Mouse (Mus musculus) hindbrain, embryonic 12.5 days (tissue): ENCODE data around the gene Ppfibp2. TPM values are rescaled to one million over a fixed set of nuclear protein-coding genes. Genes with fewer than 3 reads are reported as not detected.

Experiments used
- ATAC-seq: fragments of 200-750 bp; cut with Nextera tagmentation; 2 replicates; pipeline ENCODE4 v1.8.0; 2017; ENCODE audit warnings: moderate TSS enrichment; ENCODE audit not compliant: low FRiP score
- H3K27ac ChIP-seq: fragments of 300-500 bp; sonication (generic); 2 replicates; pipeline ENCODE4 v1.5.1; 2016; ENCODE audit warnings: mild to moderate bottlenecking
- H3K27me3 ChIP-seq: fragments of 300-500 bp; sonication (generic); 2 replicates; pipeline ENCODE4 v1.6.1; 2016; ENCODE audit warnings: mild to moderate bottlenecking
- H3K36me3 ChIP-seq: fragments of 300-500 bp; sonication (generic); 2 replicates; pipeline ENCODE4 v1.6.1; 2016; ENCODE audit warnings: mild to moderate bottlenecking
- H3K4me1 ChIP-seq: fragments of 300-500 bp; sonication (generic); 2 replicates; pipeline ENCODE4 v1.6.1; 2016
- H3K4me2 ChIP-seq: fragments of 300-500 bp; sonication (generic); replicated peaks from 2 replicates; pipeline ENCODE4 v1.6.1; 2016; ENCODE audit warnings: mild to moderate bottlenecking
- H3K4me3 ChIP-seq: fragments of 300-500 bp; sonication (generic); 2 replicates; pipeline ENCODE4 v1.5.1; 2016; ENCODE audit warnings: mild to moderate bottlenecking
- H3K9ac ChIP-seq: fragments of 300-500 bp; sonication (generic); 2 replicates; pipeline ENCODE4 v1.6.1; 2016; ENCODE audit warnings: mild to moderate bottlenecking, moderate library complexity
- H3K9me3 ChIP-seq: fragments of 300-500 bp; sonication (generic); replicated peaks from 2 replicates; pipeline ENCODE4 v1.6.1; 2016; ENCODE audit warnings: mild to moderate bottlenecking
- WGBS: fragments of 180-500 bp; shearing (Covaris S2); methylation state at CpG from one replicate; pipeline ENCODE4 v1.1.7; 2016; 5-methylcytosine and 5-hydroxymethylcytosine counted together
- polyA plus RNA-seq: library from polyadenylated mRNA; unstranded; fragments of >200 nt; fragmentation: Nextera tagmentation; extraction: Ambion mirVana; gene quantifications from 2 replicates; pipeline ENCODE4 v1.2.1, GENCODE M21; 2016

Ppfibp2 gene
- polyA plus RNA-seq, 1 experiment from 2014 or later = 5.3 TPM

DNA sequence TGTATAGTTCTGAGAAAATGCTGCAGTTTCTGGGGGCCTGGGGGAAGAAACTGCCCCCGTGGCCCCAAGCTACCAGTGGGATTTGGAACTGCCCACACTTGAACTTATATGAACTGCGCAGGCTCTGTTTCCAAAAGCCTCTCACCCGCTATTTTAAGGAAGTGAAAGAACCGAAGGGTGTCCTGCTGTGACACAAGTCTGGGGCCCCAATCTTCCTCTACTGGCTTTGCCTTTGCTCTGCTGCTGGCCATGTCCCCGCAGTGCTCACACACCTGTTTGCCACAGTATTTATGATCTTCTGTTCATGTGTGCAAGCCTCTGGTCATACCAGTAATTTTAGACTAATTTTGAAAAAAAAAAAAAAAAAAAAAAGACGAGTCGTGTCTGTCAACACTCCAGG lies 1.1 kb upstream of the Ppfibp2 start:
- 30% methylated on average over 7 of the region's 7 CpGs for WGBS
- no peak overlapping the region for H3K4me3 ChIP-seq
- H3K9me3 ChIP-seq = no peaks in the 10 kb centered on the region
- no peak overlapping the region for H3K27ac ChIP-seq
- no peaks in the 10 kb centered on the region for H3K36me3 ChIP-seq
- peaks cover 8% of the 10 kb centered on the region for H3K27me3 ChIP-seq
- no peak for ATAC-seq
- peak overlapping the region; percentile 94; the same call in 1 of the 2 replicates for H3K4me2 ChIP-seq
- H3K9ac ChIP-seq = no peak overlapping the region
- H3K4me1 ChIP-seq = peaks cover 6% of the 10 kb centered on the region; the same call in 1 of the 2 replicates

DNA sequence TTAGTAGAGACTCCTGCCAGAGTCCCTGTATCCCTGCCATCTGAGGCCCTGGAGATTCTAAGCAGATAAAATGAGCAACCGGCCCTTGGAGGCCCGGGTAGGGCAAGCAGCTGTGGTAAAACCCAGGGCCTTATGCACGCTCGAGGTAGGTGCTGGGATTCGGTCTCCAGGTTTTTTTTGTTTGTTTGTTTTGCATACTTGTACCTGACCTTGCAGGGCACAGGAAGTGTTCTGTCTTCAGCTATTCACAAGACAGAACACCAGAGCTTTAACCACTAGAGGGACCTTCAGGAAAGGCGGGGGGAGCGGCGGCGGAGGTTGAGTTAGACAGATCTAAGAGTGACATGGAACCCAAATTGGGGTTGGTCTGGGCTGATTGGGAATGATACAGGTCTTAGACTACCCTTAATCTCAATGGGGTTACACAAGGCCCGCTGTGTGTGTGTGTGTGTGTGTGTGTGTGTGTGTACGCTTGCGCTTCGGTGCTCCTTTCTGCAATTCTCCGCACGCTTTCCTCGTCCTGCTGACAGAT lies 616 bp upstream of the Ppfibp2 start:
- WGBS = 3% methylated on average over 16 of the region's 16 CpGs
- H3K4me2 ChIP-seq = peak overlapping the region; percentile 94
- peak; percentile 76 for ATAC-seq

DNA sequence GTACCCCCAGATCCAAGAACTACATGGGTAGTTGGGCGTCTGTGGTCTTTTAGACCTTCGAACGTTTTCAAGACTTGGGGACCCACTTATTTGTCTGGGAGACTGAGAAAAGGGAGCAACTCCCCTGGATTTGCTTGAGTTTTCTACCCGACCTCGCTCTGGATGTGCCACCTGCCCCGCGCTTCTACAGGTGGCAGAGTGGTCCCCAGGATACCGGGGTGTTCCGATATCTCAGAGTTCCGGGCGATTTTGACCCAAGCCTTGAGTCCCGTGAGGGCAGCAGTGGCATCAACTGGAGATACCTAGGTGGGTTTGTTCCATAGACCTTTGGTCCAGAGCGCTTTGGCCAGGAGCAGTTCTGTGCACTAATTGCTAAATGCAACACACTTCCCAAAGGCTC lies 419 bp downstream of the Ppfibp2 start:
- H3K36me3 ChIP-seq = no peaks in the 10 kb centered on the region
- peak; percentile 20; the same call in 1 of the 2 replicates for ATAC-seq
- 11% methylated on average over 13 of the region's 13 CpGs for WGBS
- peak overlapping the region; percentile 94 for H3K4me2 ChIP-seq
- peaks cover 8% of the 10 kb centered on the region for H3K27me3 ChIP-seq
- no peaks in the 10 kb centered on the region for H3K9me3 ChIP-seq
- no peak overlapping the region for H3K27ac ChIP-seq
- peaks cover 6% of the 10 kb centered on the region; the same call in 1 of the 2 replicates for H3K4me1 ChIP-seq
- H3K4me3 ChIP-seq = peak overlapping the region; percentile 56
- peak overlapping the region; percentile 55; the same call in 1 of the 2 replicates for H3K9ac ChIP-seq

More for the DNA sequence above, 616 bp upstream of the Ppfibp2 start:
- peak overlapping the region; percentile 56 for H3K4me3 ChIP-seq
- H3K9me3 ChIP-seq = no peaks in the 10 kb centered on the region
- peaks cover 8% of the 10 kb centered on the region for H3K27me3 ChIP-seq
- no peaks in the 10 kb centered on the region for H3K36me3 ChIP-seq
- H3K4me1 ChIP-seq = peaks cover 6% of the 10 kb centered on the region; the same call in 1 of the 2 replicates
- H3K9ac ChIP-seq = peak overlapping the region; percentile 55
- no peak overlapping the region for H3K27ac ChIP-seq

DNA sequence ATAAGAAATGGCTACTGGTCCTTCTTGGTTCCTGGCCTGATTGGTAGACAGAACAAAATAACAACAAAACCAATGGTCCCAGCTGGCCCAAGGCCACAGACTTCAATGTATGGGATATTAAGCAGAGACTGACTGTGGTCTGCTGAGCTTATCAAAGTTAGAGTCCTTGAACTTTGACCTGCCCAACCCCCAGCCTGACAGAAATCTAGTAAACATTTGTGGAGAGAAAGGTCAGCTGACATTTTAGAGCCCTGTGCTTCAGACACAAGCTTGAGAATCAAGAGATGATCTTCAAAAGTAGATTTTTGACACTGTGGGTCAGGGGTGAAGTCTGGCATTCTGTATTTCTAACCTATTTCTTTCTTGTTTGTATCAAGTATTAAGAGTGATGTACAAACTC lies 1.7 kb downstream of the Ppfibp2 start:
- H3K9me3 ChIP-seq = no peaks in the 10 kb centered on the region
- no peaks in the 10 kb centered on the region for H3K36me3 ChIP-seq
- peaks cover 8% of the 10 kb centered on the region for H3K27me3 ChIP-seq
- H3K4me2 ChIP-seq = no peak overlapping the region
- no peak overlapping the region for H3K9ac ChIP-seq
- no peak for ATAC-seq
- H3K4me3 ChIP-seq = no peak overlapping the region
- H3K27ac ChIP-seq = no peak overlapping the region
- peaks cover 6% of the 10 kb centered on the region; the same call in 1 of the 2 replicates for H3K4me1 ChIP-seq

DNA sequence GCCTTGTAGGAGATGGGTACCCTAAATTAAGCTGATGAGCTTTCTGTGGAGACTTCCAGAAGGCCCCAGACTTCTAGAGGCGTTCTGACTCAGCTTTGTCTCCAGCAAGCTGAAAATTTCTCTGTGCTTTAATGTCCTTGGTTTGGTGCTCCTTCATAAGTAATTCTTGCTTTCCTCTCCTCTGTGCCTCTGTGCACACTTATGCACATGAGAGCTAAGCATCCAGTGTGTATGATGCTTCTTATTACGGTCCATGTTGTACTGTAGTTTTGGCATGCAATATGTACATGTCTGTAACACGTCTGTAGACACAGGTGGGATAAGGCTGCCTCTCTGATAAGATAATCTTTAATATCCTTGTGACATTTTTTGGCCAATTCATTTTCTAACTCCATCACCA lies 2.9 kb downstream of the Ppfibp2 start:
- Histone ChIP-seq H3K4me2 (no peak overlapping the region), H3K9ac (no peak overlapping the region), H3K4me3 (no peak overlapping the region), H3K4me1 (peaks cover 6% of the 10 kb centered on the region; the same call in 1 of the 2 replicates), H3K9me3 (no peaks in the 10 kb centered on the region), H3K27ac (no peak overlapping the region), H3K36me3 (no peaks in the 10 kb centered on the region), H3K27me3 (peaks cover 8% of the 10 kb centered on the region)
- no peak for ATAC-seq
- 86% methylated on average over 3 of the region's 3 CpGs for WGBS

DNA sequence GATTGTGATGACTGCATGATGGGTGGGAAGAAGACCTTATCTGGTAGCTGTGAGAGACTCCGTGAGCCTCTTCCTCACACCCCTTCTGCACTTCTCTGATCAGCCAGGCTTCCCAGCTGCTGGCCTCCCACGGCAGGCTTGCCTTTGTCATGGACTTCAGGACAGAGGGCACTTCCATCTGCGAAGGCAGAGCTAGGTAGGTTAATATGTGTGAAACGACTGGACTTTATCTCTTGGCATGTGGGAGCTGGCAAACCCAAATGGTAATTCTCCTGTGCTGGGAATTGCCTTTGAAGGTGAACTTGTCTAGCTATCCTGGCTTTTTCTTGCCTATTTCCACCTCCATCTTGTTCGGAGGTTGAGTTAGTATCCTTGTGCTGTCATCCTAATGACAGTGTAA lies 5.6 kb downstream of the Ppfibp2 start:
- H3K9ac ChIP-seq = no peak overlapping the region
- H3K27me3 ChIP-seq = peaks cover 1% of the 10 kb centered on the region
- no peak overlapping the region for H3K27ac ChIP-seq
- H3K36me3 ChIP-seq = no peaks in the 10 kb centered on the region
- H3K4me3 ChIP-seq = no peak overlapping the region
- no peaks in the 10 kb centered on the region for H3K9me3 ChIP-seq
- no peaks in the 10 kb centered on the region for H3K4me1 ChIP-seq
- H3K4me2 ChIP-seq = no peak overlapping the region
- no peak for ATAC-seq
- 75% methylated on average over 5 of the region's 5 CpGs for WGBS

DNA sequence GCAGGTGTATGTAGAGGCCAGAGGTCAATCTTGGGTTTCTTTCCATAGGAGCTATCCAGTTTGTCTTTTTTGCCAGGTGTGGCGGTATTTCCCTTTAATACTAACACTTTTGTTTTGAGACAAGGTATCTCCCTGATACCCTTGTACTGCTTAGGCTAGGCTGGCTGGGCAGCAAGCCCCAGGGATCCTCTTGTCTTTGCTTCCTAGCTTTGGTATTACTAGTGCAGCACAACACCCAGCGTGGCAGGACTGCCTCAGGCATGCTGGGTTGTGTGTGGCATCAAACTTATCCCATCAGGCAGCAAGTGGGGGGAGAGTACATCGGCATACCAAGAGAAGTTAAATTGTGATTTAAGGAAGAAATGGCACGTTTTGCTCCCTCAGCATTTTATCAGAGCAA lies 7.5 kb downstream of the Ppfibp2 start:
- WGBS = 79% methylated on average over 4 of the region's 4 CpGs
- no peak overlapping the region for H3K4me3 ChIP-seq
- H3K27me3 ChIP-seq = no peaks in the 10 kb centered on the region
- H3K36me3 ChIP-seq = no peaks in the 10 kb centered on the region
- no peak overlapping the region for H3K27ac ChIP-seq
- no peak overlapping the region for H3K4me2 ChIP-seq
- H3K4me1 ChIP-seq = no peaks in the 10 kb centered on the region
- ATAC-seq = no peak
- H3K9me3 ChIP-seq = no peaks in the 10 kb centered on the region
- H3K9ac ChIP-seq = no peak overlapping the region

DNA sequence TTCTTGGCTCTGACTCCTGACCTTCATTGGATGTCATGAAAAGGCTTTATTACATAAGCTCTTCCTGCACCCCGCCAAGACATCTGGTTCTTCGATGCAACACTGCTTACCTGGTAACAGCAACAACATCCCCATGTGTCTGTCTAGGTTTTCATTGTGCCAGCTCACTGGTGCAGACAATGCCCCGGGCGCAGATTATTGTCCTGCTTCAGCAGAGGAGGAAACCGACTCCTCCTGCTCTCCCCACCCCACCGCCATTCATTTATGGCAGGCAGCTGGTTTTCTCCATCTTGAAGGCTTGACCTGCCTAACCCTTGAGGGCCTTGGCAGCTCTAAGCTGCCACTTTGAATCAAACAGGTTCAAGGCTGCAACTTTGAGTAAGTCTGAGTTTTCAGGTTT lies 7.9 kb downstream of the Ppfibp2 start:
- Histone ChIP-seq H3K9me3 (no peaks in the 10 kb centered on the region), H3K4me1 (no peaks in the 10 kb centered on the region)
- ATAC-seq = no peak

DNA sequence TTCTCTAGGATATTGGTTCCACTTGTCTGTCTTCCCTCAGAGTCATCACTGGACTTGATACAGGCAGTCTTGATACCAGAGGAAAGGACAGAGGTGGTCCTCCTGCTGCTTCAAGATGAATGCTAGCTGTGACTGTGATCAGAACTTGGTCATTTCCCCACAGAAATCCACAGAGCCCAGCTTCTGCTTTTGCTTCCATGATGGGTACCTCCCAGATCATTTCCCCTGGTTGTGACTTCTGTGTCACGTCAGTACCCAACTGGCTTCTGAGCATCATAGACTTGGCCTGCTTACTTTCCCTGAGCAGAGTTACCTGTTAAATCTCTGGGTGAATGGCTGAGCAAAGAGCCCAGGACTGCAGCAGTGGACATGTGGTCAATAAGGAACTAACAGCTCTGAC lies 12.8 kb downstream of the Ppfibp2 start:
- no peak for ATAC-seq
- H3K4me3 ChIP-seq = no peak overlapping the region
- H3K9ac ChIP-seq = no peak overlapping the region
- H3K4me2 ChIP-seq = no peak overlapping the region
- H3K36me3 ChIP-seq = no peaks in the 10 kb centered on the region
- WGBS = 92% methylated on average over 1 of the region's 1 CpGs
- H3K9me3 ChIP-seq = no peaks in the 10 kb centered on the region
- no peak overlapping the region for H3K27ac ChIP-seq
- no peaks in the 10 kb centered on the region for H3K4me1 ChIP-seq
- no peaks in the 10 kb centered on the region for H3K27me3 ChIP-seq

More for the DNA sequence above, 7.9 kb downstream of the Ppfibp2 start:
- 52% methylated on average over 6 of the region's 6 CpGs for WGBS
- Histone ChIP-seq H3K27ac (no peak overlapping the region), H3K27me3 (no peaks in the 10 kb centered on the region), H3K9ac (no peak overlapping the region), H3K36me3 (no peaks in the 10 kb centered on the region), H3K4me2 (no peak overlapping the region), H3K4me3 (no peak overlapping the region)

DNA sequence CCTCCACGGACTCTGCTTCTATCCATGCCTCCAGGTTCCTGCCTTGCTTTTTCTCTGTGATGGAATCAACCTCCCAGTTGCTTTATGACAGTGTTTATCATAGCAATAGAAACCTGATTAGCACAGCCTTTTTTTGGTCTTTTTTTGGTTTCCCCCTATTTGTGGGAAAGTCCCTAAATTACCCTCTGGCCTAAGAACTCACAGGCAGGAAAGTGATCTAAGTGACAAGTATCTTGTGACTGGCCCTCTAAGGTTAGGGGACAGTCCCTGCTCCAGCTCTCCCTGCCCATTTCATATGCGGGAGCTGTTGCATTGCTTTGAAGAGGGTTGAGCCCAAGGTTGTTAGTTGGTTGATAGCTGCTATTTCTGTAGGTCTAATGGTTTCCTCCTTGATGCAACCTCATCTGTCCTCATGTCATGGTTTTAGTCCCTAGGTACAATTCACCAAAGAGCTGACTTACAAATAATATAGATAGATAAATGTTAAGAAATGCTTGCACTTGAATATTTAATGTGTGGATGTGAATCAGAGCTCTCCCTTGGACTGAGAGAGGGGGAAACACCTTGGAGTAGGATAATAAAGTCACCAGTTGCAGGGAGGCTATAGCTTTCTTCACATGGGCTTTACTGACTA lies 14.7 kb downstream of the Ppfibp2 start:
- H3K4me2 ChIP-seq = no peak overlapping the region
- no peaks in the 10 kb centered on the region for H3K4me1 ChIP-seq
- no peaks in the 10 kb centered on the region for H3K27me3 ChIP-seq
- H3K9me3 ChIP-seq = no peaks in the 10 kb centered on the region
- 81% methylated on average over 2 of the region's 2 CpGs for WGBS
- H3K4me3 ChIP-seq = no peak overlapping the region
- H3K9ac ChIP-seq = no peak overlapping the region
- H3K27ac ChIP-seq = no peak overlapping the region
- H3K36me3 ChIP-seq = no peaks in the 10 kb centered on the region
- no peak for ATAC-seq

DNA sequence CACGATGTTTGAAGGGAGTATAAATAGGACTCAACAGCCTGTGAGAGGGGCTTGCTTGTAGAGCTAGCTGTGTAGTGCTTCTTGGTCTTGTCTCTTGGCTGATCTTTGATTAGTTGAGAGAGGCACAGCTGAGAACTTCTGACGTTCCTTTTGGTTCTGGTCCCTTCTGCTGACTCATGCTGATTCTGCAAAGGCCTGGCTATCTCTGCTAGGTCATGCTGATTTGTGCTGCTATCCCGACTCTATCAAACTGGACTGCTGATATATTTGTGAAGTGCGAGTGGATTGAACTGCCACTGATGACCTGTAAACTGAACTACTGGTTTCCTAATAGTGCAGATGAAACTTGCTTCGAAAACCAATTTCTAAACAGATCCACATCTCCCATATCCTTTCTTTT lies 15.9 kb downstream of the Ppfibp2 start:
- no peaks in the 10 kb centered on the region for H3K36me3 ChIP-seq
- H3K27ac ChIP-seq = no peak overlapping the region
- no peak overlapping the region for H3K4me2 ChIP-seq
- 92% methylated on average over 5 of the region's 5 CpGs for WGBS
- no peak for ATAC-seq
- H3K4me3 ChIP-seq = no peak overlapping the region
- H3K27me3 ChIP-seq = no peaks in the 10 kb centered on the region
- H3K9me3 ChIP-seq = no peaks in the 10 kb centered on the region
- no peak overlapping the region for H3K9ac ChIP-seq
- H3K4me1 ChIP-seq = no peaks in the 10 kb centered on the region

DNA sequence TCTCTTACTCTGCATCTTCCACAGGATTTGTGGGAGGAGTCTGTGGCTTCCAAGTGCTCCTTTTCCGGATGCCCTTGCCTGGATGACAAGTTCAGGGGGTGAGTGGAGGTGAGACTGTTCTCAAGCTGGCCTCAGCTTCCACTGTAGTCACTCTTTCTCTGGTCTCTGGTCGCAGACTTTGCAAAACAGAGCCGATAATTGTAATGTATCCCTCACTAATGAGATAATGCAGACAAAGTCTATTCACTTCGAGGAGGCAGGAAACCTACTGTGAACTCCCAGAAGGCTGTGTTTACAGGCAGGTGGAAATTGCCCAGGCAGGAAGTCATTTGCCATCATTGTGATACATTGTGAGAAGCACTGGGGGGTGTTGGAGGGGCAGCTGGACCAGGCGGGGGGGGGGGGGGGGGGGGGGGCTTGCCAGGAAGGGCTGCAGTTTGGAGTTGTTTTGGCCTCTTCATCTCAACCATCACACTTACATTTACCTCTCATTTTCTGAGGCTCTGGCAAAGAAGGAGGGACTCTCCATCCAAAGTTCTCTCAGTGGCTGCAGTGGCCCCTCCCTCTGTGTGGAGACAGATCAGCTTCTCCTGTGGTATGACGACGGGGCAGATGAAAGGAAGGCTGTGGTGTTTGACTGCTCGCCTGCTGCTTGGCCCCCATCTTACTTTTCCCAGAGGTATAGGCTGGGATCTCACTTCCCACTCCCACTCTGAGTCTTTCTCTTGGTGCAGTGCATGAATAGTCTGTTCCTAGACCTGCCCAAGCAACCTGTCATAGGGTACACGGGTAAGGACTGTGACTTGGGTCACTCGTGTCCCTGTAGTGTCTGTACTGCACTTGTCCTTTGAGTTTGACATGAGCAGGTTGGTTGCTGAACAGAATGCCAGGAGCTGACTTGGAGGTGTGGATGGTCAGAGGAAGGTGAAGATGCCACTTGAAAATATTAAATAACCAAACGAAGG lies 23.3 kb downstream of the Ppfibp2 start:
- H3K4me2 ChIP-seq = no peak overlapping the region
- H3K4me3 ChIP-seq = no peak overlapping the region
- no peak overlapping the region for H3K9ac ChIP-seq
- 36% methylated on average over 10 of the region's 11 CpGs for WGBS
- peaks cover 4% of the 10 kb centered on the region; the same call in 1 of the 2 replicates for H3K4me1 ChIP-seq
- H3K27me3 ChIP-seq = no peaks in the 10 kb centered on the region
- H3K36me3 ChIP-seq = no peaks in the 10 kb centered on the region
- no peak overlapping the region for H3K27ac ChIP-seq
- ATAC-seq = no peak
- no peaks in the 10 kb centered on the region; the same call in 1 of the 2 replicates for H3K9me3 ChIP-seq
